Mouse (Mus musculus) forebrain, postnatal 0 days (tissue): Measurements from ENCODE around the gene Baz2a. TPM values are rescaled to one million over a fixed set of nuclear protein-coding genes. Genes with fewer than 3 reads are reported as not detected.
"Not testable (repeated sequence)": the region's sequence is repeated elsewhere in the genome, so short reads cannot be mapped to it uniquely, and the experiment has no call there.

Source experiments
- ATAC-seq: fragments of 200-750 bp; cut with Nextera tagmentation; 2 replicates; pipeline ENCODE4 v1.8.0; 2017; ENCODE audit warnings: mild to moderate bottlenecking, moderate library complexity
- DNase-seq: peaks from one replicate; pipeline ENCODE4 v3.0.0-alpha.2; 2015
- H3K27ac ChIP-seq: fragments of 300-500 bp; sonication (generic); 2 replicates; pipeline ENCODE4 v1.5.1; 2014; ENCODE audit warnings: low read depth, mild to moderate bottlenecking, antibody characterized with exemption, low read length, moderate library complexity, mixed read lengths
- H3K27me3 ChIP-seq: fragments of 300-500 bp; sonication (generic); 2 replicates; pipeline ENCODE4 v1.6.1; 2014; ENCODE audit warnings: mild to moderate bottlenecking, low read length, mixed read lengths; ENCODE audit not compliant: insufficient read depth
- H3K36me3 ChIP-seq: fragments of 300-500 bp; sonication (generic); 2 replicates; pipeline ENCODE4 v1.6.1; 2014; ENCODE audit warnings: mild to moderate bottlenecking, moderate library complexity; ENCODE audit not compliant: insufficient read depth
- H3K4me1 ChIP-seq: fragments of 300-500 bp; sonication (generic); 2 replicates; pipeline ENCODE4 v1.6.1; 2014; ENCODE audit warnings: antibody characterized with exemption; ENCODE audit not compliant: insufficient read depth
- H3K4me2 ChIP-seq: fragments of 300-500 bp; sonication (generic); 2 replicates; pipeline ENCODE4 v1.6.1; 2014; ENCODE audit warnings: low read depth, mild to moderate bottlenecking, moderate library complexity
- H3K4me3 ChIP-seq: fragments of 300-500 bp; sonication (generic); 2 replicates; pipeline ENCODE4 v1.5.1; 2014; ENCODE audit warnings: low read depth, low read length, mixed read lengths
- H3K9ac ChIP-seq: fragments of 300-500 bp; sonication (generic); 2 replicates; pipeline ENCODE4 v1.6.1; 2014; ENCODE audit warnings: mild to moderate bottlenecking
- H3K9me3 ChIP-seq: fragments of 300-500 bp; sonication (generic); 2 replicates; pipeline ENCODE4 v1.6.1; 2016; ENCODE audit warnings: low read length
- CTCF ChIP-seq: sonication (generic); IDR thresholded peaks from 2 replicates; pipeline ENCODE4 v1.5.1; 2016; ENCODE audit warnings: antibody characterized with exemption, control low read depth, low read depth
- WGBS: fragments of 180-500 bp; shearing (Covaris S2); extraction: QIAGEN DNeasy Blood & Tissue Kit; methylation state at CpG from one replicate; pipeline ENCODE4 v1.1.7; 2014; 5-methylcytosine and 5-hydroxymethylcytosine counted together
- polyA plus RNA-seq: library from polyadenylated mRNA; unstranded; fragments of >200 nt; fragmentation: Nextera tagmentation; extraction: Ambion mirVana; gene quantifications from 2 replicates; pipeline ENCODE4 v1.2.1, GENCODE M21; 2015
- total RNA-seq: library from RNA; depleted of rRNA; stranded (reverse); fragments of >200 nt; gene quantifications from 2 replicates; pipeline ENCODE4 v1.2.3, GENCODE M21; 2014

The Baz2a gene
- total and polyA plus RNA-seq, 2 experiments from 2014 or later: 7.0 to 10.0 TPM

DNA sequence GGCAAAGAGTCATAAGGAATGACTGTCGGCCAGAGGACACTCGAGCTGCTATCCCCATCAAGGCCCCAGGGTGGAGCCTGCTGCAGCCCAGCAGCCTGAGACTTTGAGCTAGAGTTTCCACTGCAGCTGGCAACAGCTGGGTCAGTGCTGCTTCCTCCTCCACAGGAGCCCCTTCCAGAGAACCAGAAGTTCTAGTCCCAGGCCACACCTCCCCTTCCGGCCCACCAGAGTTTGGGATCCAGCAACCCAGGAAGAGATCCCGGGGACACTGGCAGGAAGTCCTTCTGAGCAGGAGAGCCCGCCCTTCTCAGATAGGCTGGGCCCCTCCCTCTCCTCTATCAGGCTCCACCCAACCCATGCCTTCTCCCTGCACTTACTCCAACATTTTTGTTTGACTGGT lies 58.2 kb downstream of the Baz2a start:
- Histone ChIP-seq H3K4me3 (no peak overlapping the region), H3K4me1 (no peaks in the 10 kb centered on the region), H3K9me3 (no peaks in the 10 kb centered on the region), H3K27ac (no peak overlapping the region), H3K9ac (no peak overlapping the region), H3K36me3 (no peaks in the 10 kb centered on the region), H3K4me2 (no peak overlapping the region), H3K27me3 (no peaks in the 10 kb centered on the region)
- no peak; the same call in 1 of the 2 replicates for TF ChIP-seq CTCF
- 10% methylated on average over 5 of the region's 5 CpGs for WGBS
- DNase-seq (no peak), ATAC-seq (peak; percentile 62)

DNA sequence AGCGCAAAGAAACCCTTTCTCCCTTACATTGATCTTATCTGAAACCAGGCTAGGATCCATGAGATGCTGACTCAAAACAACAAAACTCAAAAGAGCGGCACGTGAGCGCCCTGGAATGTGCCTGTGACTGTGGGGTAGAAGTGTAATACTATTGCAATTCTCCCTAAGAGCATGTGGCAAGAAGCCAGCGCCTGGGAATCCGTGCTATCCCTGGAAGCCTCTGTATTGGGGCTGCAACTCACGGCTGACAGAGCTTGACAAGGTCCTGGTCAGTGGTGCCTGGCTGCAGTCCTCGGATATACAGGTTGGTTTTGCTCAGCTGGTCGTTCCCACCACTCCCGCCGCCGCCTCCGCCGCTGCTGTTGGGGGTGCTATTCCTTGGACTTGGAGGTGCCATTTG lies 59.6 kb downstream of the Baz2a start:
- Histone ChIP-seq H3K4me2 (no peak overlapping the region), H3K27me3 (no peaks in the 10 kb centered on the region), H3K4me3 (no peak overlapping the region), H3K27ac (no peak overlapping the region), H3K36me3 (no peaks in the 10 kb centered on the region), H3K4me1 (no peaks in the 10 kb centered on the region), H3K9ac (no peak overlapping the region), H3K9me3 (no peaks in the 10 kb centered on the region)
- no peak for TF ChIP-seq CTCF
- ATAC-seq: no peak
- no peak for DNase-seq
- WGBS: 81% methylated on average over 14 of the region's 14 CpGs

DNA sequence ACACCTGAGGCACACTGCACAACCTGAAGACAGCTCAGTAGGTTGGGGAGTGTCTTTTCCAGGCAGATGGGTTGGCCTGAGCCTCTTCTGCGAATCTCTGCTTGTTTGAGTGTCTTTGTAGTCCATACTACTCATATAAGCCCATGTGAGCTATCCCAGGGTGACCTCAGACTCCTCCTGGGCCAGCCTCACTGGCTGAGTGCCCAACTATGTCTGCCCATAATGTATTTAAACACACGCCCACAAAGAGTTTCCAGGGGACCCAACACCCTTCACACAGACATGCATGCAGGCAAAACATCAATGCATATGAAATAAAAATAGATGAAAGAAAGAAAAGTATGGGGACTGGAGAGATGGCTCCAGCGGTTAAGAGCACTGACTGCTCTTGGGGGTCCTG lies 62.6 kb downstream of the Baz2a start:
- TF ChIP-seq CTCF: no peak
- H3K27me3 ChIP-seq: no peaks in the 10 kb centered on the region

DNA sequence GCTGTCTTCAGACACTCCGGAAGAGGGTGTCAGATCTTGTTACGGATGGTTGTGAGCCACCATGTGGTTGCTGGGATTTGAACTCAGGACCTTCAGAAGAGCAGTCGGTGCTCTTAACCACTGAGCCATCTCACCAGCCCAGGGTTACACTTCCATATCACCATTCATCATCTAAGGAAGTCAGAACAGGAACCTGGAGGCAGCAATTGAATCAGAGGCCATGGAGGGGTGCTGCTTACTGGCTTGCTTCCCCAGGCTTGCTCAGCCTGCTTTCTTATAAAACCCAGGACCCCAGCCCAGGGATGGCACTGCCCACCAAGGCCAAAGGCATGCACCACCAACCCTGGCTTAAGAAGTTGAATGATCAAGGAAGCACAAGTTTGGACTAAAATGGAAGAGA lies 74.3 kb downstream of the Baz2a start:
- not testable (repeated sequence) for ATAC-seq, DNase-seq, H3K9ac ChIP-seq, H3K4me1 ChIP-seq, H3K27me3 ChIP-seq, H3K9me3 ChIP-seq, H3K4me3 ChIP-seq, H3K4me2 ChIP-seq, H3K36me3 ChIP-seq, H3K27ac ChIP-seq
- WGBS: 100% methylated on average over 1 of the region's 3 CpGs

More for the DNA sequence above, 62.6 kb downstream of the Baz2a start:
- DNase-seq (no peak), ATAC-seq (no peak)
- Histone ChIP-seq H3K36me3 (no peaks in the 10 kb centered on the region), H3K4me2 (no peak overlapping the region), H3K27ac (no peak overlapping the region), H3K4me3 (no peak overlapping the region), H3K4me1 (no peaks in the 10 kb centered on the region), H3K9ac (no peak overlapping the region), H3K9me3 (no peaks in the 10 kb centered on the region)
- 68% methylated on average over 3 of the region's 3 CpGs for WGBS

DNA sequence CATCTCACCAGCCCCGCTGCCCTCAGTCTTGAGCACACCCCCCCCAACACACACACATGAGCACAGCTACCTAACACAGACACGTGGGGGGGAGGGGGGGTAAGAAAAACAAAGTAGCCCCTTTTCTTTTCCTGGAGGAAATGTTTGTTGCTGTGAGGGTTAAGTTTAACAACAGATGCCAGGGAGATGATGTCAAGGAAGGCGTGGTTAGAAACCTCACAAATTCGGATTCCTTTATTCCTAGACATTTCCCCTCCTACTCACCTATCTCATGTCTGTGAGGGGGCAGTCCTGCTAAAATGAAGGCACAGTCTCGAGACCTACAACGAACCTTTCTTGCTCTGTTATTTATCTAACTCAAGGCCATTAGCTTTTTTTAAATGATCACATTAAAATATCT lies 75.7 kb downstream of the Baz2a start:
- ATAC-seq (no peak), DNase-seq (no peak)
- H3K4me1 ChIP-seq: no peaks in the 10 kb centered on the region
- no peaks in the 10 kb centered on the region for H3K27me3 ChIP-seq
- H3K4me2 ChIP-seq: no peak overlapping the region
- H3K4me3 ChIP-seq: no peak overlapping the region
- H3K9ac ChIP-seq: no peak overlapping the region
- 56% methylated on average over 6 of the region's 6 CpGs for WGBS
- no peak overlapping the region for H3K27ac ChIP-seq
- no peaks in the 10 kb centered on the region for H3K36me3 ChIP-seq
- no peaks in the 10 kb centered on the region for H3K9me3 ChIP-seq
- TF ChIP-seq CTCF: no peak

DNA sequence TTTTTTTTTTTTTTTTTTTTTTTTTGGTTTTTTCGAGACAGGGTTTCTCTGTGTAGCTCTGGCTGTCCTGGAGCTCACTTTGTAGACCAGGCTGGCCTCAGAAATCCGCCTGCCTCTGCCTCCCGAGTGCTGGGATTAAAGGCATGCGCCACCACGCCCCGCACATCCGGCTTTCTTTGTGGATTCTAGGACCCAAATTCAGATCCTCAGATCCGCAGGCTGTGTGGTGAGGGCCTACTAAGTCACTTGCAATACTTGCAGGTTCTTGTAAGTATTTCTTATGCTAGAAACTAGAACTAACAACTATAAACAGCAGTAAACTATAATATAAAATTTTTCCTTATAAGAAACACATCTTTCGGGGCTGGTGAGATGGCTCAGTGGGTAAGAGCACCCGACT lies 80.0 kb downstream of the Baz2a start:
- not testable (repeated sequence) for H3K9me3 ChIP-seq, H3K36me3 ChIP-seq, H3K9ac ChIP-seq, H3K4me2 ChIP-seq, DNase-seq, H3K27me3 ChIP-seq, H3K4me3 ChIP-seq, H3K4me1 ChIP-seq, H3K27ac ChIP-seq, ATAC-seq
- WGBS: 98% methylated on average over 10 of the region's 10 CpGs

DNA sequence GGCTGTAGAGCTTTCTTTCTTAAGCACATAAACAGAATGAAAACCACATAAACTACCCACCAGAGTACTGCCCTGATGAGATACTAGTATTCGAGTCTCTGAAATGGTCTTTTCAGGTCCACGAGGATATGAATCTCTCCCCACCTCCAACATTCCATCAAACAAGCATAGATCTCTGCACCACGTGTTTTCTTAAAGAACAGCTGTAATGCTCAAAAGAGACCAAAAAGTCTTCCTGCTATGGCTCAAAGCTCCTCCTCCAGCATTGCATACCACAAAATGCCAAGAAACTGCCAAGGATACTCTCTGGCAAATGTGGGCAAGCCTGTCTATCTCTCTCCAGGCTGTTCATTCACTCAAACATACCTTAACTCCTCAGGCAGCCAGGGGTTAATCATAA lies 83.9 kb downstream of the Baz2a start:
- Histone ChIP-seq H3K27ac (no peak overlapping the region), H3K4me1 (peaks cover 7% of the 10 kb centered on the region; the same call in 1 of the 2 replicates), H3K9me3 (no peaks in the 10 kb centered on the region), H3K36me3 (no peaks in the 10 kb centered on the region), H3K4me2 (peak overlapping the region; percentile 76), H3K27me3 (no peaks in the 10 kb centered on the region), H3K4me3 (no peak overlapping the region; the same call in 1 of the 2 replicates), H3K9ac (peak overlapping the region; percentile 22; the same call in 1 of the 2 replicates)
- ATAC-seq: no peak
- DNase-seq: no peak
- no peak for TF ChIP-seq CTCF
- WGBS: 16% methylated on average over 3 of the region's 3 CpGs
